Mouse (Mus musculus): Measurements from ENCODE around the gene Adcy5. TPM values are rescaled to one million over a fixed set of nuclear protein-coding genes. Genes with fewer than 3 reads are reported as not detected.

Gene Adcy5
- polyA plus RNA-seq, 1 experiment from 2014 or later, result 2.7 TPM

DNA sequence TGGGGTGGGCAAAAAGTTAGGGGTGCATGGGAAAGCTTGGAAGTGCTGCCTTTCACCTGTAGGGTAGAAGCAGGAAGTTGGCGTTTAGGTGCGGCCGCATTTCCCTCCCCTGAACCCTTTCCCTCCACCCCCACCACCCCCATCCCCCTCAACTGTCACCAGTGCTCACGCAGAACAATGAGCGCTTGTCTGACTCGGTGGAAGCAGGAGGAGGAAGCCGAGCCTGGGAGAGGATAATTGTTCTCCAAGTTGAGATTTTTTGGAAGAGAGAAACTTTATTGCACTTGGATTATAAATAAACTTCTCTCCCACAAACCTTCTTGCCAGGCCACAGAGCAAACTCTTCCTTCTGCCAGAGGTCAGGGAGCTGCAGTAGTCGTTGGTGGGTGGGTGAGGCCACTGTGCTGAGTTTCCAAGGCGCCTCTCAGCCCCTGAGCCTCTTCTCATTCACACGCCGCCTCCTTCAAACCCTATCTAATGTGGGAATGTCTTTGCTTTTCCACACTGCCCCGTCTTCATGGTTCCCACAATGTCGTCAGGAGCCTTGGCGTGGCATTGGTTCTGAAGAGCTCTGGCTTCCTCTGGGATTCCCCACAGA, 77.6 kb downstream of the Adcy5 start:
- Histone ChIP-seq H3K4me1 (replicated peaks) (peaks cover 25% of the 10 kb centered on the region), H3K27ac (no peak overlapping the region), H3K36me3 (no peaks in the 10 kb centered on the region), H3K9me3 (no peaks in the 10 kb centered on the region), H3K4me2 (no peak overlapping the region), H3K4me3 (replicated peaks) (no peak overlapping the region), H3K9ac (replicated peaks) (no peak overlapping the region), H3K27me3 (no peaks in the 10 kb centered on the region)
- 57% methylated on average over 14 of the region's 14 CpGs for WGBS
- ATAC-seq (ENCODE audit: insufficient number of reproducible peaks, insufficient read depth, low FRiP score, low TSS enrichment, low read depth), result no peak

DNA sequence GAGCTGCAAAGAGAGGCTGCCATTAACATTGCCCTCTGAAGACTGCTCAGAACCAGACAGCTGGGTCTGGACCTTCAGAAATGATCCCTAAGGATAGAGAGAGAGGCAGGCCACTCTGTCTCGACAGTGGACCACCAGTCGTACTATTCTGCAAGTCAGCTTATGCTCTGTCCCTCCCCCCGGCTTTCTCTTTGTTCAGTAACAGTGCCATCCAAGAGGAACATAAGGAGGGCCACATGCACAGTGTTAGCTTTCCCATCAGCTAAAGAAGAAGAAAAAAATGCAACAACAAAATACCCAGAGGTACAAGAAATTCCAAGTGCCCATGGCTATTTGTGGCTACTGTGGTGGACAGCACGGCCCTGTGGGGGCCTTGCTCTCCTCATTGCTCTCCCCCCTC, 78.7 kb downstream of the Adcy5 start:
- Histone ChIP-seq H3K36me3 (no peaks in the 10 kb centered on the region), H3K4me3 (replicated peaks) (no peak overlapping the region), H3K4me1 (replicated peaks) (peaks cover 25% of the 10 kb centered on the region), H3K4me2 (no peak overlapping the region), H3K27me3 (no peaks in the 10 kb centered on the region), H3K9me3 (no peaks in the 10 kb centered on the region), H3K9ac (replicated peaks) (no peak overlapping the region), H3K27ac (no peak overlapping the region)
- 87% methylated on average over 4 of the region's 4 CpGs for WGBS
- no peak for ATAC-seq (ENCODE audit: insufficient number of reproducible peaks, insufficient read depth, low FRiP score, low TSS enrichment, low read depth)

DNA sequence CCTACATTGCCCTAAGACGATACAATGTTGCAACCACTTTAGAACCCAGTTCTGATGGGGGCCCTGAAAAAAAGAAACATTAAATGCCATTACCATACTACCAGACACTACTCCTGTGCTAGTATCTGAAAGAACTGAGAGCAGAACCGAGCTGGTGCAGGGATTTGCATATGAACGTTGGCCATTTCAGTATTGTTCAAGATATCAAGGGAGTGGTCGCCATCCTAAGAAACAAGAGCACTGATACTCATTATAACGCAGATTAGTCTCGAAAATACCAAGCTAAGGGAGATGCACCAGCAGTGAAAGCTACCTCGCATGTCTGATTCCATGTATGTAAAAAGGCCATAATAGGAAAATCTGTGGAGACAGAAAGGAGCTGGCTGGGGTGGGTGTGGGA, 82.4 kb downstream of the Adcy5 start:
- Histone ChIP-seq H3K4me3 (replicated peaks) (no peak overlapping the region), H3K36me3 (no peaks in the 10 kb centered on the region), H3K27me3 (no peaks in the 10 kb centered on the region), H3K9ac (replicated peaks) (no peak overlapping the region), H3K4me2 (no peak overlapping the region), H3K9me3 (no peaks in the 10 kb centered on the region), H3K27ac (no peak overlapping the region), H3K4me1 (replicated peaks) (peaks cover 26% of the 10 kb centered on the region)
- WGBS, result 89% methylated on average over 7 of the region's 7 CpGs
- ATAC-seq (ENCODE audit: insufficient number of reproducible peaks, insufficient read depth, low FRiP score, low TSS enrichment, low read depth), result no peak

DNA sequence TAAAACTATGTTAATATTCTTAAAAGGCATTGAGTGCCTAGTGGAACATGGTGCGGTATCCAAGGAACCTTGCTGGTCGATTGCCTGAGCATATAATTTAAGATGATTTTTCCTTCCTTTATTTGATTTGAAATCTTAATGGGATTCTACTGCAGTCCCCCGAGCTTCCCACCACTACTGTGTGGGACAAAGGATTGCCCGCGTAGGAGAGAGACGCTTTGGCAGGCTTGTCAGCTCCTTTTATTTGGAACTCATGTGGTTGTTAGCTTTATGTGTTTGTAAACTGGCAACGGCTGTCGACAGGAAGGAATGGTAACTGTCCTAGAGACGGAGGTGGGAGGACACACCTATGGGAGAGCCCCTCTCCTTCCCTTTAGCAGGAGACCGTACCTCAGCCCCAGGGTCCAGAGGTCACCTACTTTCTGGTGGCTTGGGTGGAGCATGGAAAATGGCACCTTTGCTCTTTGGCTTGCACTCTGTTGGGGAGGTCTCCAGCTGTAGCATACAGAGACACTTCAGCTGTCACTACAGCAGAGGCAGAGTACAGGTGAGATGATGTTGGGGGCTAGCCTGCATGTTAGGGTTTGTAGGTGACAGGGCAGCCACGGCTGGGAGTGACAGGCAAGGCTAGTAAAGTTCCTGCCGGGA, 84.8 kb downstream of the Adcy5 start:
- Histone ChIP-seq H3K27me3 (no peaks in the 10 kb centered on the region), H3K4me3 (replicated peaks) (no peak overlapping the region), H3K9ac (replicated peaks) (no peak overlapping the region), H3K36me3 (no peaks in the 10 kb centered on the region), H3K4me2 (no peak overlapping the region), H3K27ac (no peak overlapping the region), H3K9me3 (no peaks in the 10 kb centered on the region), H3K4me1 (replicated peaks) (peaks cover 18% of the 10 kb centered on the region)
- 69% methylated on average over 12 of the region's 12 CpGs for WGBS
- ATAC-seq (ENCODE audit: insufficient number of reproducible peaks, insufficient read depth, low FRiP score, low TSS enrichment, low read depth), result no peak

DNA sequence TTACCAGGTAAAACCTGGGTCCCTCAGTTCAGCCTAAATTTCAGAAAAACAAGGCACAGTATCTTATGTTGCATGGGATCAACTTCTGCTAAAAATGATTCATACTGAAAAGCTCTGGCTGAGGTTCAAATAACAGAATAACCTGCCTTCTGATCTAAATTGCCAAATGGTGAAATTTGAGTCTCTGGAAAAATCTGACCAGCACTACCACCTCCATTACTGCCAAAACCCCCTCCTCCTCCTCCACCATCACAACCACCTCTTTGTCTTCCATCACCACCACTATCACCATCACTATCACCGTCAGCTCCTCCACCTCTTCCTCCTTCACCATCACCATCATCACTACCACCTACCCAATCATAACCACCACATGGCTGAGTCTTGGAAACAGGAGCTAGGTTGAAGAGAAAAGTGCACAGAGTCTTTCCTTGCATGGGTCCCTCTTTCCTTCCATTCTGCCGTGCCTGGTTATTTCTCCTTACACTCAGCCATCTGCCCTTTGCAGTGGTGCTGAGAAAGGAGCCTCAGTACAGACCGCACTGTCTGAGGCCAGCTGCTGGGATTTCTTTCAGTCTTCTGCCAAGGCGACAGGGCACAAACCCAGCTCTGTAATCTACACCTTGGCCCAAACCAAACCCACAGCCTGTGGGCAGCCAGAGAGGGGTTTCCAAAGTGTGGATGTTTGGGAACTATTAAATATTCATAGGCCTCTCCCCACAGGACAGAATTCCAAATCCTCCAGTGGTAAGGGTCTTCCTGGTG, 85.5 kb downstream of the Adcy5 start:
- Histone ChIP-seq H3K4me3 (replicated peaks) (no peak overlapping the region), H3K9ac (replicated peaks) (no peak overlapping the region), H3K27me3 (no peaks in the 10 kb centered on the region), H3K4me2 (no peak overlapping the region), H3K36me3 (no peaks in the 10 kb centered on the region), H3K27ac (no peak overlapping the region), H3K4me1 (replicated peaks) (peaks cover 11% of the 10 kb centered on the region), H3K9me3 (no peaks in the 10 kb centered on the region)
- WGBS, result 82% methylated on average over 4 of the region's 4 CpGs
- ATAC-seq (ENCODE audit: insufficient number of reproducible peaks, insufficient read depth, low FRiP score, low TSS enrichment, low read depth), result no peak

DNA sequence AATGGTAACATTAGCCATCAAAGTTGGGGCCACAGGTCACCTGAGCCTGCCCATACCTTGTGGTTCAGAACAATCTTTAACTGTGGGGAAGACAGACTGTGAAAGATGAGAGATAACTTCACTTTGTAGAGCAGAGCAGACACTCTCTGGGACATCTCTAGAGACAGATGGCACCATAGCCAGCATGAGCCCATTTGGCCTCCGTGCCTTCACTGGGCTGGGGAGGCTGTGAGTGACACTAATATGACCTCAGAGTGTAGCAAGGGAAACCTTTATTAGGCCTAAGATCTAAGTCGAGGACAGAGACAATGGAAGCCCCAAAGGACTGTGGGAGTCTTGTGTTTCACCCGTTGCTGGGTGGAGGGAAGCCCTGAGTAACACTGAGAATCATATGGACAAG, 92.7 kb downstream of the Adcy5 start:
- Histone ChIP-seq H3K9ac (replicated peaks) (no peak overlapping the region), H3K4me2 (no peak overlapping the region), H3K4me1 (replicated peaks) (no peaks in the 10 kb centered on the region), H3K27me3 (no peaks in the 10 kb centered on the region; the same call in 1 of the 2 replicates), H3K36me3 (no peaks in the 10 kb centered on the region), H3K27ac (no peak overlapping the region), H3K9me3 (no peaks in the 10 kb centered on the region), H3K4me3 (replicated peaks) (no peak overlapping the region)
- ATAC-seq (ENCODE audit: insufficient number of reproducible peaks, insufficient read depth, low FRiP score, low TSS enrichment, low read depth), result no peak
- WGBS, result 49% methylated on average over 3 of the region's 3 CpGs

DNA sequence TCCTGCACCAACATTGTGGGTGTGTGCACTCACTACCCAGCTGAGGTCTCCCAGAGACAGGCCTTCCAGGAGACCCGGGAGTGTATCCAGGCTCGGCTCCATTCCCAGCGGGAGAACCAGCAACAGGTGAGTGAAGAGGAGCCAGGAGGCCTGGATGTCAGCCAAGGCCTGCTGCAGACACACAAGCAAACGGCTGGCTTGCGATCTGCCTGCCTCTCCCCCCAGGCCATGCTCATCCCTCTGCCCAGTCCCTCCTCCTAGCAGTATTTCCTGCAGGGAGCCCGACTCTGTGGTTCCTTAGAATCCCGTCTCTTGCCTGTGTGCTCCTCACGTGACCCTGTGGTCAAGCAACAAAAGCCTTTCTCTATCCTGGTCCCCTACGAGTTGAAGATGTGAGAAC, 94.1 kb downstream of the Adcy5 start:
- H3K27ac ChIP-seq, result no peak overlapping the region
- H3K4me2 ChIP-seq, result no peak overlapping the region
- no peaks in the 10 kb centered on the region; the same call in 1 of the 2 replicates for H3K27me3 ChIP-seq
- no peak overlapping the region for H3K4me3 ChIP-seq (replicated peaks)
- no peak overlapping the region for H3K9ac ChIP-seq (replicated peaks)
- no peak for ATAC-seq (ENCODE audit: insufficient number of reproducible peaks, insufficient read depth, low FRiP score, low TSS enrichment, low read depth)
- WGBS, result 61% methylated on average over 9 of the region's 9 CpGs
- H3K36me3 ChIP-seq, result no peaks in the 10 kb centered on the region
- H3K4me1 ChIP-seq (replicated peaks), result peaks cover 5% of the 10 kb centered on the region; the same call in 1 of the 2 replicates
- no peaks in the 10 kb centered on the region for H3K9me3 ChIP-seq

DNA sequence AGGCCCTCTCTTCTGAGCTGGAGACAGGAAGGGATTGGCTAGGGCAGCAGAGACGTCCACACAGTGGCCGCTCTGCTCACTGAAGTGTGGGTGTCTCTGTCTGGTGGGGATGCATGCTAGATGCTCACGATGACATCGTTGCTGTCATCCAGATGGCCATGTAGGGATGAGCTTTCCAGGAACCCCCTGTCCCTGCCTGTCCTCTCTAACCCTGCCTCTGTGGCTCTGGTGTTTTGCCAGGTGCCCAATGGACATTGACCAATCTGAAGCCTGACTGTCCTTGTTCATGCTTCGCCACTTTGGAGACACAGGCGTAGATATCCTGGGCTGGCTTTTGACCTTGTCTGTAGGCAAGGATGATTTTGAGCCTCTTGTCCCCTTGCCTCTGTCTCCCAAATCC, 95.1 kb downstream of the Adcy5 start:
- H3K27ac ChIP-seq, result no peak overlapping the region
- no peak overlapping the region for H3K4me2 ChIP-seq
- H3K27me3 ChIP-seq, result no peaks in the 10 kb centered on the region; the same call in 1 of the 2 replicates
- WGBS, result 92% methylated on average over 6 of the region's 6 CpGs
- H3K36me3 ChIP-seq, result no peaks in the 10 kb centered on the region
- no peak for ATAC-seq (ENCODE audit: insufficient number of reproducible peaks, insufficient read depth, low FRiP score, low TSS enrichment, low read depth)
- H3K4me3 ChIP-seq (replicated peaks), result no peak overlapping the region
- no peaks in the 10 kb centered on the region for H3K9me3 ChIP-seq
- no peak overlapping the region for H3K9ac ChIP-seq (replicated peaks)
- H3K4me1 ChIP-seq (replicated peaks), result peaks cover 9% of the 10 kb centered on the region; the same call in 1 of the 2 replicates

DNA sequence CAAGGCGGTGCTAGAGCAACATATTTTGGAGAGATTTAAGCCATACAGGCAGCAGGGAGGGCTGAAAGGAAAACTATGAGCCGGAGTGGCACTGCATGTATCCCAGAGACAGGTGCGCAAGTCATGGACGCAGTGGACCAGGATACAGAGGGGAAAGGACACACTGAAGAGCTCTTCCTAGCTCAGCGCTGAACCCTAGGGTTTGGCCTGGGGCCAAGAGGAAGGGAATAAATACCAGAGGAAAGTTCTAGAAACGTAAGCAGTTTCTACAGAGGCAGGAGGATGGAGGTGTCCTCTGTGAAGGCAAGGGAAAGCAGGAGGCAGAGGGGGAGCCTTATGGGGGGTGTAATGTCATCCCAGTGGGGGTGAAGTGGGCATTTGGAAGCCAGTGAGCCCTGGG, 97.0 kb downstream of the Adcy5 start:
- 82% methylated on average over 6 of the region's 6 CpGs for WGBS
- Histone ChIP-seq H3K36me3 (no peaks in the 10 kb centered on the region), H3K27ac (no peak overlapping the region), H3K9ac (replicated peaks) (no peak overlapping the region), H3K4me2 (no peak overlapping the region), H3K4me1 (replicated peaks) (peaks cover 9% of the 10 kb centered on the region; the same call in 1 of the 2 replicates), H3K4me3 (replicated peaks) (no peak overlapping the region), H3K27me3 (no peaks in the 10 kb centered on the region; the same call in 1 of the 2 replicates), H3K9me3 (no peaks in the 10 kb centered on the region)
- ATAC-seq (ENCODE audit: insufficient number of reproducible peaks, insufficient read depth, low FRiP score, low TSS enrichment, low read depth), result no peak

DNA sequence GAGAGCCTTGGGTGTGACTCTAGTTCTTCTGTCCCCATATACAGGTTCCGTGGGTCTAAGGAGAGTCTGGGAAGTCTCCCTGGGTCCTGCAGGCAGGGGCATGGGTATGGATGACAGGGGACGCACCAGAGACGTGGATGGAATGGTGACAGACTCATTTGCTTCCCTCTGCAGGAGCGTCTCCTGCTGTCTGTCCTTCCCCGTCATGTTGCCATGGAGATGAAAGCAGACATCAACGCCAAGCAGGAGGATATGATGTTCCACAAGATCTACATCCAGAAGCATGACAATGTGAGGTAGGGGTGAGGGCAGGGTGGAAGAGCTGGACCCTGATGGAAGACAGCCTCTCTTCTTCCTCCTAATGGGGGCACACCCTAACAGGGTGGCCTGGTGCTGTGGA, 98.3 kb downstream of the Adcy5 start:
- Histone ChIP-seq H3K27me3 (no peaks in the 10 kb centered on the region; the same call in 1 of the 2 replicates), H3K27ac (no peak overlapping the region), H3K4me2 (no peak overlapping the region), H3K9ac (replicated peaks) (no peak overlapping the region), H3K4me1 (replicated peaks) (peaks cover 9% of the 10 kb centered on the region; the same call in 1 of the 2 replicates), H3K36me3 (no peaks in the 10 kb centered on the region), H3K4me3 (replicated peaks) (no peak overlapping the region), H3K9me3 (no peaks in the 10 kb centered on the region)
- 69% methylated on average over 6 of the region's 6 CpGs for WGBS
- ATAC-seq (ENCODE audit: insufficient number of reproducible peaks, insufficient read depth, low FRiP score, low TSS enrichment, low read depth), result no peak

DNA sequence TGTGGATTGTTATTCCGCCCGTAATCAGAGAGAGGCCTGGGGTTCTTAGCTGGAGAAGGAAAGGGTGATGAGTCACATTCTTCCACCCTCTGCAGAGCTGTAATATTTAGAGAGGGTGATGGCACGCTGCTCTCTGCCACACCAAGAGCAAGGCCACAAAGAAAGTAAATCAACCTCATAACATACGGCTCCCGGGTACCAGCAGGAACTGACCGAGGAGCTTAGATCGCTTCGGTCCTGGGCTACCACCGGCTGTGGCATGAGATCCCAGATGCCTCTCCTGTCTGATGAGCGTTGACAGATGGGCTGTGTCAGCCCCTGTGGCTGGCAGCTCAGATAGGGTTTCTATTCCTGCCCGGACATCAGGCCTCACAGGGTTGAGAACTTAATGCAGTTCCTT, 101.3 kb downstream of the Adcy5 start:
- Histone ChIP-seq H3K27ac (no peak overlapping the region), H3K9me3 (no peaks in the 10 kb centered on the region), H3K4me1 (replicated peaks) (peaks cover 9% of the 10 kb centered on the region; the same call in 1 of the 2 replicates), H3K4me2 (no peak overlapping the region), H3K9ac (replicated peaks) (no peak overlapping the region), H3K4me3 (replicated peaks) (no peak overlapping the region), H3K36me3 (no peaks in the 10 kb centered on the region), H3K27me3 (no peaks in the 10 kb centered on the region; the same call in 1 of the 2 replicates)
- WGBS, result 82% methylated on average over 11 of the region's 11 CpGs
- no peak for ATAC-seq (ENCODE audit: insufficient number of reproducible peaks, insufficient read depth, low FRiP score, low TSS enrichment, low read depth)
